Mouse (Mus musculus): ENCODE measurements around the gene Pglyrp2. TPM values are rescaled to one million over a fixed set of nuclear protein-coding genes. Genes with fewer than 3 reads are reported as not detected.

Pglyrp2 gene
- polyA plus RNA-seq, 1 experiment = 2.0 TPM

- peak overlapping the region; percentile 96 for H3K4me3 ChIP-seq (replicated peaks)
- TF ChIP-seq GATA1 (IDR thresholded peaks at IDR 0.05; ENCODE audit: borderline replicate concordance, low read length) = no peak
- no peak for TF ChIP-seq FLI1 (IDR thresholded peaks at IDR 0.05; ENCODE audit: low read length)
These were observed 36.0 kb downstream of the Pglyrp2 start for GRCm38 (mm10) chr17:32387986-32388369.

GRCm38 (mm10) chr17:32386659-32387432 is 37.1 kb downstream of the Pglyrp2 start:
- H3K27me3 ChIP-seq (replicated peaks) = peaks cover 10% of the 10 kb centered on the region
- H3K9me3 ChIP-seq = no peaks in the 10 kb centered on the region
- no peak overlapping the region for H3K4me3 ChIP-seq (replicated peaks)
- H3K36me3 ChIP-seq (replicated peaks; ENCODE audit: low read length) = peaks cover 50% of the 10 kb centered on the region
- TF ChIP-seq FLI1 (IDR thresholded peaks at IDR 0.05; ENCODE audit: low read length) (no peak), GATA1 (IDR thresholded peaks at IDR 0.05; ENCODE audit: borderline replicate concordance, low read length) (no peak)
- H3K4me1 ChIP-seq = peaks cover 28% of the 10 kb centered on the region

More at GRCm38 (mm10) chr17:32387986-32388369, 36.0 kb downstream of the Pglyrp2 start:
- peaks cover 28% of the 10 kb centered on the region for H3K4me1 ChIP-seq
- peaks cover 2% of the 10 kb centered on the region for H3K27me3 ChIP-seq (replicated peaks)
- no peaks in the 10 kb centered on the region for H3K9me3 ChIP-seq
- peaks cover 60% of the 10 kb centered on the region for H3K36me3 ChIP-seq (replicated peaks; ENCODE audit: low read length)

DNA sequence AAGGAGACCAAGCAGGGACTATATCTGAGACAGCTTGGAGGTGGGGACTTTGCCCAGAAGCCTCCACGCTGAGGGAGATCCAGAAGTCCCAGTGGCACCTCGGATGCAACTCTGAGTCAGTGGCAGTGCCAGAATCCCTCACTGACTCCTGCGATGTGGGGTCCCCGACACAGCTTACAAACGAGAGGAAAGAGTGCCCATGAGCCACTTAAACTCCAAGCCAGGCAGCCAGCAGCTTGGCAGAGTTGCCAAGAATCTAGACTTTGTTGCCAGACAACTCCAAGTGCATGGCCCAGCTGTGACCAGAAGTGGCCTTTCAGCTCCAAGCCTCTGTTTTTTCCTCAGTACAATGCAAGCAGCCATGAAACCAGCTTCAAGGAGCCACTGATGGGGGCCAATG is 40.3 kb downstream of the Pglyrp2 start:
- Histone ChIP-seq H3K9me3 (no peaks in the 10 kb centered on the region), H3K27me3 (replicated peaks) (peaks cover 14% of the 10 kb centered on the region), H3K4me1 (peaks cover 22% of the 10 kb centered on the region)

GRCm38 (mm10) chr17:32382576-32382975 is 41.4 kb downstream of the Pglyrp2 start:
- H3K4me1 ChIP-seq = peaks cover 12% of the 10 kb centered on the region
- H3K4me3 ChIP-seq (replicated peaks) = no peak overlapping the region
- no peak for TF ChIP-seq GATA1 (IDR thresholded peaks at IDR 0.05; ENCODE audit: borderline replicate concordance, low read length)
- no peak for TF ChIP-seq FLI1 (IDR thresholded peaks at IDR 0.05; ENCODE audit: low read length)
- H3K9me3 ChIP-seq = no peaks in the 10 kb centered on the region
- peaks cover 17% of the 10 kb centered on the region for H3K27me3 ChIP-seq (replicated peaks)
- H3K36me3 ChIP-seq (replicated peaks; ENCODE audit: low read length) = peaks cover 39% of the 10 kb centered on the region

More for the DNA sequence above, 40.3 kb downstream of the Pglyrp2 start:
- H3K4me3 ChIP-seq (replicated peaks) = no peak overlapping the region
- peaks cover 36% of the 10 kb centered on the region for H3K36me3 ChIP-seq (replicated peaks; ENCODE audit: low read length)
- TF ChIP-seq FLI1 (IDR thresholded peaks at IDR 0.05; ENCODE audit: low read length) = no peak
- TF ChIP-seq GATA1 (IDR thresholded peaks at IDR 0.05; ENCODE audit: borderline replicate concordance, low read length) = no peak

- no peaks in the 10 kb centered on the region for H3K9me3 ChIP-seq
- TF ChIP-seq GATA1 (IDR thresholded peaks at IDR 0.05; ENCODE audit: borderline replicate concordance, low read length) = no peak
- TF ChIP-seq FLI1 (IDR thresholded peaks at IDR 0.05; ENCODE audit: low read length) = no peak
- H3K4me1 ChIP-seq = no peaks in the 10 kb centered on the region
- H3K27me3 ChIP-seq (replicated peaks) = peaks cover 24% of the 10 kb centered on the region
- H3K36me3 ChIP-seq (replicated peaks; ENCODE audit: low read length) = peaks cover 26% of the 10 kb centered on the region
- no peak overlapping the region for H3K4me3 ChIP-seq (replicated peaks)
These were observed 45.2 kb downstream of the Pglyrp2 start for GRCm38 (mm10) chr17:32378786-32379185.

- no peak for TF ChIP-seq GATA1 (IDR thresholded peaks at IDR 0.05; ENCODE audit: borderline replicate concordance, low read length)
- TF ChIP-seq FLI1 (IDR thresholded peaks at IDR 0.05; ENCODE audit: low read length) = no peak
- Histone ChIP-seq H3K4me1 (no peaks in the 10 kb centered on the region), H3K4me3 (replicated peaks) (no peak overlapping the region)
These were observed 46.8 kb downstream of the Pglyrp2 start for GRCm38 (mm10) chr17:32377137-32377536.

DNA sequence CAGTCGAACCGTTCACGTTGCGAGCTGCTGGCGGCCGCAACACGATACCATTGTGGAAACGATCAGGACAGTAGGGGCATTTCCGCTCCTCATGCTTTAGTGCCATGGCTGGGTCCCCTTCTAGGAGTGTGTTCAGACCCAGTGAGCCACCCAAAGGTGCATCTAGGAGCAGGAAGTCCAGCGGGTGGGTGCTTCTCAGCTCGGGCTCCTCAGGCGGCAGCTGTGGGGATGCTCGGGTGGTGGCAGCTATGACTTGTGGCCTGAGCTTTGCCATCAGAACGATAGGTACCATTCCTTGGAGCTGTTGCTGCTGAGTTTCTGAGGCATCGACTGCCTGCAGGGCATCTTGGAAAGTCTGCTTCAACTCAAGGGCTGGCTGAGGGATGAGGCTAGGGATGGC is 47.5 kb downstream of the Pglyrp2 start:
- H3K36me3 ChIP-seq (replicated peaks; ENCODE audit: low read length) = peaks cover 17% of the 10 kb centered on the region
- H3K9me3 ChIP-seq = no peaks in the 10 kb centered on the region
- H3K27me3 ChIP-seq (replicated peaks) = peaks cover 14% of the 10 kb centered on the region
- TF ChIP-seq GATA1 (IDR thresholded peaks at IDR 0.05; ENCODE audit: borderline replicate concordance, low read length) (no peak), FLI1 (IDR thresholded peaks at IDR 0.05; ENCODE audit: low read length) (no peak)
- H3K4me1 ChIP-seq = no peaks in the 10 kb centered on the region
- no peak overlapping the region for H3K4me3 ChIP-seq (replicated peaks)

More at GRCm38 (mm10) chr17:32377137-32377536, 46.8 kb downstream of the Pglyrp2 start:
- Histone ChIP-seq H3K27me3 (replicated peaks) (peaks cover 16% of the 10 kb centered on the region), H3K9me3 (no peaks in the 10 kb centered on the region), H3K36me3 (replicated peaks; ENCODE audit: low read length) (peaks cover 17% of the 10 kb centered on the region)

- TF ChIP-seq FLI1 (IDR thresholded peaks at IDR 0.05; ENCODE audit: low read length) (no peak), GATA1 (IDR thresholded peaks at IDR 0.05; ENCODE audit: borderline replicate concordance, low read length) (no peak)
- Histone ChIP-seq H3K4me3 (replicated peaks) (no peak overlapping the region), H3K9me3 (no peaks in the 10 kb centered on the region), H3K36me3 (replicated peaks; ENCODE audit: low read length) (peaks cover 15% of the 10 kb centered on the region), H3K4me1 (peaks cover 9% of the 10 kb centered on the region), H3K27me3 (replicated peaks) (no peaks in the 10 kb centered on the region)
These were observed 54.9 kb downstream of the Pglyrp2 start for GRCm38 (mm10) chr17:32368991-32369578.

- no peak overlapping the region for H3K4me3 ChIP-seq (replicated peaks)
- H3K36me3 ChIP-seq (replicated peaks; ENCODE audit: low read length) = peaks cover 18% of the 10 kb centered on the region
- TF ChIP-seq FLI1 (IDR thresholded peaks at IDR 0.05; ENCODE audit: low read length) = no peak
- no peak for TF ChIP-seq GATA1 (IDR thresholded peaks at IDR 0.05; ENCODE audit: borderline replicate concordance, low read length)
- H3K9me3 ChIP-seq = no peaks in the 10 kb centered on the region
- peaks cover 20% of the 10 kb centered on the region for H3K4me1 ChIP-seq
- H3K27me3 ChIP-seq (replicated peaks) = no peaks in the 10 kb centered on the region
These were observed 56.3 kb downstream of the Pglyrp2 start for GRCm38 (mm10) chr17:32367706-32368105.

- peaks cover 39% of the 10 kb centered on the region for H3K4me1 ChIP-seq
- H3K4me3 ChIP-seq (replicated peaks) = no peak overlapping the region
These were observed 58.7 kb downstream of the Pglyrp2 start for GRCm38 (mm10) chr17:32365296-32365695.

More at GRCm38 (mm10) chr17:32365296-32365695, 58.7 kb downstream of the Pglyrp2 start:
- no peaks in the 10 kb centered on the region for H3K27me3 ChIP-seq (replicated peaks)
- H3K9me3 ChIP-seq = no peaks in the 10 kb centered on the region
- peaks cover 42% of the 10 kb centered on the region for H3K36me3 ChIP-seq (replicated peaks; ENCODE audit: low read length)
- no peak for TF ChIP-seq FLI1 (IDR thresholded peaks at IDR 0.05; ENCODE audit: low read length)
- TF ChIP-seq GATA1 (IDR thresholded peaks at IDR 0.05; ENCODE audit: borderline replicate concordance, low read length) = no peak

All from megakaryocyte, embryonic 14.5 days (primary cell).